Mouse (Mus musculus): ENCODE measurements around the gene Fgd6. TPM values are rescaled to one million over a fixed set of nuclear protein-coding genes. Genes with fewer than 3 reads are reported as not detected.
A peak's percentile ranks its signal among the peaks of the same experiment; 100 is the strongest.

Gene Fgd6
- polyA plus RNA-seq, 1 experiment from 2014 or later = 3.6 TPM

GRCm38 (mm10) chr10:94082040-94082734 is 46.4 kb downstream of the Fgd6 start:
- 47% methylated on average over 7 of the region's 7 CpGs for WGBS
- Histone ChIP-seq H3K4me3 (no peak overlapping the region), H3K27ac (no peak overlapping the region)

GRCm38 (mm10) chr10:94086315-94086714 is 50.5 kb downstream of the Fgd6 start:
- 94% methylated on average over 8 of the region's 8 CpGs for WGBS

More at GRCm38 (mm10) chr10:94082040-94082734, 46.4 kb downstream of the Fgd6 start:
- peaks cover 30% of the 10 kb centered on the region for H3K4me1 ChIP-seq
- no peaks in the 10 kb centered on the region for H3K9me3 ChIP-seq
- H3K27me3 ChIP-seq (ENCODE audit: poor library complexity, severe bottlenecking) = no peaks in the 10 kb centered on the region
- H3K36me3 ChIP-seq (replicated peaks) = no peaks in the 10 kb centered on the region
- DNase-seq (ENCODE audit: extremely low spot score, low spot score) = no peak

GRCm38 (mm10) chr10:94087367-94088077 is 51.7 kb downstream of the Fgd6 start:
- peaks cover 13% of the 10 kb centered on the region for H3K9me3 ChIP-seq
- peak overlapping the region; percentile 8; the same call in 1 of the 2 replicates for H3K4me3 ChIP-seq
- peak overlapping the region; percentile 63; the same call in 1 of the 2 replicates for H3K27ac ChIP-seq
- H3K4me1 ChIP-seq = peaks cover 16% of the 10 kb centered on the region
- peaks cover 24% of the 10 kb centered on the region for H3K36me3 ChIP-seq (replicated peaks)
- peak; percentile 40 for DNase-seq (ENCODE audit: extremely low spot score, low spot score)
- WGBS = 76% methylated on average over 9 of the region's 11 CpGs
- H3K27me3 ChIP-seq (ENCODE audit: poor library complexity, severe bottlenecking) = no peaks in the 10 kb centered on the region

More at GRCm38 (mm10) chr10:94086315-94086714, 50.5 kb downstream of the Fgd6 start:
- Histone ChIP-seq H3K9me3 (peaks cover 3% of the 10 kb centered on the region; the same call in 1 of the 2 replicates), H3K4me3 (no peak overlapping the region), H3K27me3 (ENCODE audit: poor library complexity, severe bottlenecking) (no peaks in the 10 kb centered on the region), H3K4me1 (peaks cover 28% of the 10 kb centered on the region), H3K36me3 (replicated peaks) (peaks cover 12% of the 10 kb centered on the region), H3K27ac (no peak overlapping the region)
- DNase-seq (ENCODE audit: extremely low spot score, low spot score) = no peak

- 93% methylated on average over 3 of the region's 3 CpGs for WGBS
- DNase-seq (ENCODE audit: extremely low spot score, low spot score) = no peak
- H3K4me3 ChIP-seq = no peak overlapping the region
- peaks cover 25% of the 10 kb centered on the region for H3K36me3 ChIP-seq (replicated peaks)
- no peak overlapping the region for H3K27ac ChIP-seq
- peaks cover 13% of the 10 kb centered on the region for H3K9me3 ChIP-seq
- peaks cover 13% of the 10 kb centered on the region for H3K4me1 ChIP-seq
- H3K27me3 ChIP-seq (ENCODE audit: poor library complexity, severe bottlenecking) = no peaks in the 10 kb centered on the region
Observed at GRCm38 (mm10) chr10:94090032-94090431, 54.2 kb downstream of the Fgd6 start.

- WGBS = 69% methylated on average over 5 of the region's 5 CpGs
- no peak for DNase-seq (ENCODE audit: extremely low spot score, low spot score)
- H3K27ac ChIP-seq = no peak overlapping the region
Observed at GRCm38 (mm10) chr10:94093534-94093933, 57.7 kb downstream of the Fgd6 start.

GRCm38 (mm10) chr10:94095743-94096465 is 60.1 kb downstream of the Fgd6 start:
- Histone ChIP-seq H3K36me3 (replicated peaks) (peaks cover 20% of the 10 kb centered on the region), H3K27me3 (ENCODE audit: poor library complexity, severe bottlenecking) (no peaks in the 10 kb centered on the region), H3K27ac (no peak overlapping the region), H3K4me3 (no peak overlapping the region), H3K4me1 (peaks cover 13% of the 10 kb centered on the region), H3K9me3 (peaks cover 13% of the 10 kb centered on the region)
- WGBS = 88% methylated on average over 17 of the region's 17 CpGs
- no peak for DNase-seq (ENCODE audit: extremely low spot score, low spot score)

More at GRCm38 (mm10) chr10:94093534-94093933, 57.7 kb downstream of the Fgd6 start:
- peaks cover 25% of the 10 kb centered on the region for H3K36me3 ChIP-seq (replicated peaks)
- H3K9me3 ChIP-seq = peaks cover 13% of the 10 kb centered on the region
- peaks cover 13% of the 10 kb centered on the region for H3K4me1 ChIP-seq
- no peak overlapping the region for H3K4me3 ChIP-seq
- H3K27me3 ChIP-seq (ENCODE audit: poor library complexity, severe bottlenecking) = no peaks in the 10 kb centered on the region

GRCm38 (mm10) chr10:94097081-94097845 is 61.5 kb downstream of the Fgd6 start:
- H3K27me3 ChIP-seq (ENCODE audit: poor library complexity, severe bottlenecking) = no peaks in the 10 kb centered on the region
- no peak for DNase-seq (ENCODE audit: extremely low spot score, low spot score)
- H3K4me1 ChIP-seq = peaks cover 13% of the 10 kb centered on the region
- WGBS = 71% methylated on average over 3 of the region's 3 CpGs
- peaks cover under 1% of the 10 kb centered on the region; the same call in 1 of the 2 replicates for H3K9me3 ChIP-seq
- peaks cover 11% of the 10 kb centered on the region for H3K36me3 ChIP-seq (replicated peaks)
- peak overlapping the region; percentile 66 for H3K27ac ChIP-seq
- H3K4me3 ChIP-seq = no peak overlapping the region

GRCm38 (mm10) chr10:94098100-94098499 is 62.3 kb downstream of the Fgd6 start:
- no peaks in the 10 kb centered on the region for H3K9me3 ChIP-seq
- no peaks in the 10 kb centered on the region for H3K27me3 ChIP-seq (ENCODE audit: poor library complexity, severe bottlenecking)
- no peak overlapping the region for H3K4me3 ChIP-seq
- H3K27ac ChIP-seq = no peak overlapping the region
- no peak for DNase-seq (ENCODE audit: extremely low spot score, low spot score)
- 86% methylated on average over 3 of the region's 3 CpGs for WGBS
- H3K36me3 ChIP-seq (replicated peaks) = peaks cover 14% of the 10 kb centered on the region
- H3K4me1 ChIP-seq = peaks cover 13% of the 10 kb centered on the region

- no peaks in the 10 kb centered on the region for H3K4me1 ChIP-seq
- H3K9me3 ChIP-seq = no peaks in the 10 kb centered on the region
- no peak for DNase-seq (ENCODE audit: extremely low spot score, low spot score)
- peaks cover 26% of the 10 kb centered on the region for H3K36me3 ChIP-seq (replicated peaks)
- H3K27me3 ChIP-seq (ENCODE audit: poor library complexity, severe bottlenecking) = no peaks in the 10 kb centered on the region
- WGBS = 93% methylated on average over 10 of the region's 10 CpGs
- H3K27ac ChIP-seq = no peak overlapping the region
- H3K4me3 ChIP-seq = no peak overlapping the region
Observed at GRCm38 (mm10) chr10:94105498-94105897, 69.7 kb downstream of the Fgd6 start.

- Histone ChIP-seq H3K4me1 (no peaks in the 10 kb centered on the region), H3K9me3 (no peaks in the 10 kb centered on the region), H3K27ac (no peak overlapping the region), H3K36me3 (replicated peaks) (peaks cover 21% of the 10 kb centered on the region), H3K27me3 (ENCODE audit: poor library complexity, severe bottlenecking) (no peaks in the 10 kb centered on the region), H3K4me3 (no peak overlapping the region)
- 90% methylated on average over 4 of the region's 4 CpGs for WGBS
- no peak for DNase-seq (ENCODE audit: extremely low spot score, low spot score)
Observed at GRCm38 (mm10) chr10:94107168-94107567, 71.4 kb downstream of the Fgd6 start.

- Histone ChIP-seq H3K4me3 (no peak overlapping the region), H3K27me3 (ENCODE audit: poor library complexity, severe bottlenecking) (no peaks in the 10 kb centered on the region), H3K27ac (no peak overlapping the region), H3K4me1 (no peaks in the 10 kb centered on the region), H3K36me3 (replicated peaks) (peaks cover 20% of the 10 kb centered on the region), H3K9me3 (no peaks in the 10 kb centered on the region)
- no peak for DNase-seq (ENCODE audit: extremely low spot score, low spot score)
- 91% methylated on average over 7 of the region's 7 CpGs for WGBS
Observed at GRCm38 (mm10) chr10:94107607-94108006, 71.8 kb downstream of the Fgd6 start.

- Histone ChIP-seq H3K9me3 (no peaks in the 10 kb centered on the region), H3K36me3 (replicated peaks) (peaks cover 14% of the 10 kb centered on the region), H3K27ac (no peak overlapping the region), H3K4me3 (no peak overlapping the region), H3K4me1 (no peaks in the 10 kb centered on the region), H3K27me3 (ENCODE audit: poor library complexity, severe bottlenecking) (no peaks in the 10 kb centered on the region)
- DNase-seq (ENCODE audit: extremely low spot score, low spot score) = no peak
- 91% methylated on average over 6 of the region's 6 CpGs for WGBS
Observed at GRCm38 (mm10) chr10:94108791-94109190, 73.0 kb downstream of the Fgd6 start.
